Mouse (Mus musculus) right cerebral cortex, postnatal 25 days (tissue): ENCODE measurements around the gene Ube2k.

Experiments used
- DNase-seq: peaks from one replicate; pipeline ENCODE4 v3.0.0; 2022

Gene Ube2k

DNA sequence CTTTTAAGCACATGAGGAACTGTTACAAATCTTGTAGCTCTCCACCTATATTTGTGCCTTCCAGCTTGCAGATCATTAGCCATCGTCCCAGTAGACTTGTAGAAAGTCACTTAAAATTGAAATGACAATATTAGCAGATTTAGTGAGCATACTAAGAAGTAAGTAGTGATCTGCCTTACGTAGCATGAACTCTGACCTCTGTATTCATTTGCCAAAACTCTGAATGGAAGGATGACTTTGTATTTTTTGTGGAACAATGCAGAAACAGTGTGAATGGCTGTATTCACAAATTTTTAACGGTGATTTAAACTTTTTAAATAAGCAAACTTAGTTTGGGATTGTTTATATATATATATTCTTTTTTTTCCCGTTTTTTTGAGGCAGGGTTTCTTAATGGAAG is 1.8 kb downstream of the Ube2k start:
- DNase-seq: no peak

DNA sequence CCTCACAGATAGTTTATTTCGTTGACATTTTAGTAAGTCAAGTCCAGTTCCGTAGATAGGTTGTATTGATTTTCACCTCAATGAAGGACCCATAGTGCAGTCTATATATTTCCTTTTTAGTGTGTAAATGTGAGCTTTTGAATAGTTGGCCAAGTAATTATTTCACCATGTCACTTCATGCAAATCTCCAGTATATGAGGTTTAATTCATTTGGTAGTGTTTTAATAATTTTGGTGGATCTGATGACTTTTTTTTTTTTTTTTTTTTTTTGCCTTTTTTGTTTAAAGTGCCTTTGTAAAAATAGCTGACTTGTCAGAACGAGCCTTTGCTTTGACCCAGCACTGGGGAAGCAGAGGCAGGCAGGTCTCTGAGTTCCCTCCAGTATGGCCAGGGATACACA is 2.8 kb downstream of the Ube2k start:
- DNase-seq: no peak

DNA sequence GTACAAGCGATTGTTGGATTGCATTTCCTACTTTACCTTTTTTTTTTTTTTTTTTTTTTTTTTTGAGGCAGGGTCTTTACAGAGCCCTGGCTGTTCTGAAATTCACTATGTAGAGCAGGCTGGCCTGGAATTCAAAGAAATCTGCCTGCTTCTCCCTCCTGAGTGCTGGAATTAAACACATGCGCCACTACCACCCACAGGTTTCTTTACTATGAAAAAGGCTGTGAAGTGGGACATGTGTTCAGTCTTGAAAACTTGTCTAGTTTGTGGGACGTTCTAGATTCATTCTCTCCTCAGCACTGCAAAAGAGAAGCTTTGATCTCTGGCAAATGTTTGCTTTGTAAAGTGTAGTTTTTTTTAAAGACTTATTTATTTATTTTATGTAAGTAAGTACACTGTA is 4.9 kb downstream of the Ube2k start:
- no peak for DNase-seq

DNA sequence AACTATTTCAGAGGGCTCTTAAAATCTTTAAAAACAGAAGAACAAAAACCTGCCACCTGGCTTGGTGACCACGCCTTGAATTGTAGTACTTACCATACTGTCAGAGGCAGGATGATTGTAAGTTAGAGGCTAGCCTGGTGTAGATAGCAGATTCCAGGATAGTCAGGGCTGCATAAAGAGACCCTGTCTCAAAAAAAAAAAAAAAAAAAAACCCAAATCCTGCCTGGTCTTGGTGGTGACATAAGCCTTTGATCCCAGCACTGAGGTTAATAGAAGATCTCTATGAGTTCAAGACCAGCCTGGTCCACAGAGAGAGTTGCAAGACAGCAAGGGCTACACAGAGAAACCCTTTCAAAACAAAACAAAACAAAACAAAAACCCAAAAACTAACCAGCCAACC is 6.5 kb downstream of the Ube2k start:
- DNase-seq: no peak

DNA sequence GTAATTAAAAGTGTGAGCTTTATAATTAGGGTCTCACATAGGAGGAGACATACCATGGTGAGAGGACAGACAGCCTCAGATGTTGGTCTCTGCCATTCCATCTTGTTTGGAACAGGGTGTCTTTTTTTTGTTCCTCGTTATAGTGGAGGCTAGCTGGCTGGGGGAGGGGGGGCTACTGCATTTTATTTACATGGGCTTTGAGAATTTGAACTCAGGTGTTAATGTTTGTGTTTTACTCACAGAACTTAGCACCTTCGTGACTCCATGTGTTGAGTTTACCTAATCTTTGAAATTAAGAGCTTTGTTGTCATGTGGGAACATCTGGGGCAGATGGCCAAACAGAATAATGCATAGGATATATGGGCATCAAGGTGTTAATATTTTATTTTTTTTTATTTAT is 7.6 kb downstream of the Ube2k start:
- no peak for DNase-seq

DNA sequence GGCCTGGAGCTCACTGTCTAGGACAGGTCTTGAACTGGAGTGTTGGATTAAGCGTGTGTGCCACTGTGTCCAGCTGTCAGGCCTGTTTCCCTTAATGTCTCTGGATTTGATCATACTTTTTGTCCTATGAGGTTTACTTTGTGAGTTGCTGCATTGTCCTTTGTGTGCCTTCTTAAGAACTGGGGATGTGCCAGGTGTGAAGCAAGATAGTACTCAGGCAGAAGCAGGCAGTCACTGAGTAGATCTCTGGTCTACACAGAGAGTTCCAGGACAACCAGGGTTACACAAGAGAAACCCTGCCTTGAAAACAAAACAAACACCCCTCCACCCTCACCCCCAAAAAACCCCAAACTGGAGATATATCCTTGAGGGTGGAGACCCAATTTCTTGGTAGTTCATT is 12.6 kb downstream of the Ube2k start:
- no peak for DNase-seq

DNA sequence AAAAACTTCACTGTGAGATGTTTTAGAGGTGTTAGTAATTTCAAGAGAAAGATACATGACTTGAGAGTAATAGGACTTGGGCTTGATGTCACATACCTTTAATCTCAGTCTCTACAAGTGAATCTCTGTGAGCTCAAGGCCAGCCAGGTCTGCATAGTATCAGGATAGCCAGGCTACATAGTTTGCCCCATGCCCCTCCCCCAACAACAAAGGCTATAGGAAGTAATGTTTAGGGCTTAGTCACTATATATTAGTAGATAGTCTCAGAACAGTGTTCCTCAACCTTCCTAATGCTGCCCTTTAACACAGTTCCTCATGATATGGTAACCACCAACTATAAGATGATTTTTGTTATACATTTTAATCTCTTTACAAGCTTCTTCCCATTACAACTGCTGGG is 20.1 kb downstream of the Ube2k start:
- no peak for DNase-seq

DNA sequence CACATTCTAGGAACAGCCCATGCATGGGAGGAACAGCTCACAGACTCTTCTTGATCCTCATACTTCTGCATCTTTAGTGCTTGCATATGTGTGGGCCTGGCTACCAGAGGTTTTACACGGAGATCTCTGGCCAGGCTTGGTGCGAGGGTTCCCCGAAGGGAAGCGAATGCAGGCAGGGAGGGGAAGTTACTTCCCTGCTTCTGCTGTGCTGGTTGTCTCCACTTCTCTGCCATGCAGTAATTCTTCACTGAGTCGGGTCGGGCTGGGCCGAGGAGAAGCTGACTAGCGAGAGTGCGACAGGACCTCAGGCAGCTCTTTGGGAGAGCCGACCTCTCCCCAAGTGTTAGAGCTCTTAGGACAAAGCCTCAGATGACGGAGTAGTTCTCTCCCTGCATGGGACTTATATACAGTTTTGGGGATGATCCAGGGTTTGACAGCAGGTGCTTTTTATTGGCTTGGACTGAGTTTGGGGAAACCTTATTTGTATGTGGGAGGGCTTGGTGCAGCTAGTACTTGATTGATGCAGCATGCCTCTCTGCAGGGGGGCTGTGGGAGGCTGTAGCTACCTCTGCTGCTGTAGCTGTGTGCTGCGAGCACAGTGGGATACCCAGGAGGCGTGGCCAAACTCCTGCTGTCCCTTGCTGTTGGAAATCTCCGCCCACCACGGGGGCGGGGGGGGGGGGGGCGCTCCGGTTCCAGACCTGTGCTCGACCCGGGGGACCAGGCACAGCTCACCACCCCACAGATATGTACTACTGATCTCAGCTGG is 24.3 kb downstream of the Ube2k start:
- DNase-seq: no peak

DNA sequence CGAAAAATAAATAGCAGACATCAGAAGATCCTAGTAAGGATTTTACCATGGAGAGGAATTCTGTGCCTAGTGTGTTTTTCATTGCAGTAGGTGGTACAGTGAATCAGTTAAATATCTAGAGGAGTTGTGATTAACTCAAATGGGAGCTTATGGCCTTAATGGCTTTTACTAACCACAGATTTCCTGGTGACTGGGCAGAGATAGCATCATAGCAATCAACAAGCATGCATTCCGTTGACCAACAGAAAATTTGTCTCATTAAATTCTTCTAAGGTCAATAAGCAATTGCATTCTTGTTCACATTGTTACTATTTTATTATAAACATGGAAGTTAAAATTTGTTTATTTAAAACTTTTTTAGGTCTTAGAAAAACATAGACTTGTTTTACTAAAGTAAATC is 28.5 kb downstream of the Ube2k start:
- no peak for DNase-seq

DNA sequence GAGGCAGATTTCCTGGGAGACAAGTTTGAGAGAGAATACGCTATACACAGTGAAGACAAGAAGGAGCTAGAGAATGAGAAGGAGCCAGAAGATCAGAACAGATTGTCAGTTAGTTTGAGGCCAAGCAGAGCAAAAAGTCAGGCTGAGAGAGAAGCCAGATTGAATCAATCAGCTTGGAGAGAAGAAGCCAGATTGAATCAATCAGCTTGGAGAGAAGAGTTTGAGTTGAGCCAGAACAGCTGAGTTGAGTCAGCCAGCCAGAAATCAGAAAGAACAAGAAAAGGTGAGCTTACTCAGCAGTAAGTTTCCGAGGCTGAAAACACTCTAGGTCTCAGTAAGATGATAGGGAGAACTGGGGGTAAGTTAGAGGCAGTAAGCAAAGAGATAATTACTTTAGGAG is 37.8 kb downstream of the Ube2k start:
- DNase-seq: no peak

DNA sequence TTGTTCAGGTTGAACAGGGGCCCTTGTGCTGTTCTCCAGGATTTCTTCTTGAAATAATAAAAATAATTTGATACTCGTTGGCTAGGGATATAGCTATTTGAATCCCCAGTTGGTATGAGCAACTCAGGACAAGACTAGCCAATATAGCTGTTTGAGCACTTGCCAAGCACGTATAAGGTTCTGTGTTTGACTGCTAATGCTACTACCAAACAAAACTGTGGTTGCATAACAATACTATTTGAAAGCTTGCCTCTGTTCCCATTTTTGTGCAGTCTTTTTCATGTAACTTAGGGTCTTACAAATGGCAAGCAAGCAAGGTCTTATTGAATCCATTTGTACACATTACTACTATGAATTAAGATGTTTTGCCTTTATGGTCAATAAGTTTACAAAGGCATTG is 38.9 kb downstream of the Ube2k start:
- no peak for DNase-seq

DNA sequence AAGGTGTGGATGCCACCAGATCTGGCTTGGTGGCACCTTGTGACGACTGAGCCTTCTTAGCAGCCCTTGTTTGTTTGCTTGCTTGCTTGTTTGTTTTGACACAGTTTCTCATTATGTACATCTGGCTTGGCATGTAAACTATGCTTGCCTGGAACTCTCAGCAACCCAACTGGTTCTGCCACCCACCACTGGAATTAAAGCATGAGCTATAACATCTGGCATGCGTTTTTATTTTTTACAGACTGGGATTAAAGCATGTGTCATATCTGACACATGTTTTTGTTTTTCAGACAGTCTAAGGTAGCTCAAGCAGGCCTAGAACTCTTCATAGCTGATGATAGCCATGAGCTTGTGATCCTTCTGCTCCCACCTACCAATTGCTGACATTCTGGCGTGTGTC is 41.5 kb downstream of the Ube2k start:
- DNase-seq: no peak

DNA sequence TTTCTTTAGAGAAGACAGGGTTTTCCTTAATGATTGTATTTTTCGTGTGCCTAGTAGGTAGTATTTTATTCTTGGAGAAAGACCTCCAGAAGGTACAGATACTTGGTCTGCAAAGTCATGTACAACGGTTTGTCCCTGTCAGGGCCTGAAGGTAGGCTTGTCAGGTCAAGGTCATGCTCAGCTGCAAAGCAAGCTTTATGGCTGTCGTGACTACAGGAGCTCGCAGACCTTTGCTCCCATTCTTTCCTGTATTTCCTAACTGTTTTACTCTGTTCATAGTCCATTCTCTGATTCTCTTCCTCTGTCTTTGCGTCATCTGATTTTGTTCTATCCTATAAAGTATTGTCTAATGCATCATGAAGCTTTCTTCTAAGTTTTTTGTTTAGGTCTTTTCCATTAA is 49.3 kb downstream of the Ube2k start:
- no peak for DNase-seq

DNA sequence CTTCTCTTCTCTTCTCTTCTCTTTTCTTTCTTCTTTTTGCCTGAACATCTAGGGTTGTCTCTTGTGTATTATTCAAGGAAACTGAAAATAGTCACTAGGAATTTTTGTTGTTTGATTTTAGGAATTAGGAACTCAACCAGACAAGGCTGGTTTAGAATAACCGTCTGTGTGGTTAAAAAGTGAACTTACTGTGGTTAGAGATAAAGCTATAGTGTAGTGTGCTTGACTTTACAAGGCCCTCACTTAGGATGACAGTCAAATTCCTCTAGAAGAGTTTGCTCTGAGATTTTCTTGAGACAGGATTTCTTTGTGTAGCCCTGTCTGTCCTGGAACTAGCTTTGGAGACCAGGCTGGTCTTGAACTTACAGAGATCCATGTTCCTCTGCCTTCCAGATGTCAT is 53.2 kb downstream of the Ube2k start:
- no peak for DNase-seq

DNA sequence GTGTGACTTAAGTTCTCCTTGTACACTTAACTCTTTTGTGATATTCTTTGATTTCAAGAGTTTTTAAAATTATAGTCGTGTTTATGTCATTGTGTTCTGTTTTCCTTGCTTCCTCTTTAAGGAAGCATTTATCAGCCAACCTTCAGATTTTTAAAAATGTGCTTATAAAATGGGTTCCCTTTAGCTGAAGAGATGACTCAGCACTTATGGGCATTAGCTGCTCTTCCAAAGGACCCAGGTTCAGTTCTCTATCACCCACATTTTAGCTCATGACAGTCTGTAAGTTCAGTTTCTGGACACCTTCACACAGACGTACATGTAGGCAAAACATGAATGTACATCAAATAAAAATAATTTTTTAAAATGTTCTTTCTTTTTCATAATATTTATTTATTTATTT is 55.4 kb downstream of the Ube2k start:
- DNase-seq: no peak

DNA sequence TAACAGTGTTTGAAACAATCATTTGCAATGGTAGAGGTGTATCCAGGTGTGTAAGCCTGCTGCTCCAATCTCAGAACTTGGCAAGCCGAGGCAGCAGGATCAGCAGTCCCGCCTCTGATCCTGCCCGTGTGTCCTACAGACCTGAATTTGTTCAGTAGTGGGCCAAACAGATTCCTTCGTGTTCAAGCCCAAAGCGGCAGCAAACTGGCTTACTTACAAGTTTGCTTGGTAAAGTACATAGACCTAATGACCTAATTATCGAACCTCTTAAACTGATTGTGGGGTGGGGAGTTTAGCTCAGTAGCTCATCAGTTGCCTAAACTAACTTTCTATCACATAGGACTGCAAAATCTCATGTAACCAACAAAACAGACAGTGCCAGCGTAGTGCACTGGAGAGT is 62.6 kb downstream of the Ube2k start:
- no peak for DNase-seq

DNA sequence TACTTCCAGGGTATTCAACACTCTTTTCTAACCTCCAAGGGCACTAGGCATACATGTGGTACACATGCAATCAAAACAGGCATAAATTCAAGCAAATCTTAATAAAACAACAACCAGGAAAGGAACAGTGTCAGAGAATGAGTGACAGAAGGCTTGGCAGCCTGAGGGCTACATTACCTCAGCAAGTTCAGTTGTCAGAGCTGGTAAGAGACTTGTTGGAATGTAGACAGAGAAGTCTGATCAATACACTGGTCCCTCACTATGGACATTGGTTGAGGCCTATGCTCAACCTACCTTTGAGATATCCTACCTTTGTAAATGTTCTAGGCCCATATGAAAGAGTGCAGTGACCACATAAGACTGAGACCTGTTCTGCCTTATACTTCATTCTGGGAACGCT is 69.8 kb downstream of the Ube2k start:
- no peak for DNase-seq

DNA sequence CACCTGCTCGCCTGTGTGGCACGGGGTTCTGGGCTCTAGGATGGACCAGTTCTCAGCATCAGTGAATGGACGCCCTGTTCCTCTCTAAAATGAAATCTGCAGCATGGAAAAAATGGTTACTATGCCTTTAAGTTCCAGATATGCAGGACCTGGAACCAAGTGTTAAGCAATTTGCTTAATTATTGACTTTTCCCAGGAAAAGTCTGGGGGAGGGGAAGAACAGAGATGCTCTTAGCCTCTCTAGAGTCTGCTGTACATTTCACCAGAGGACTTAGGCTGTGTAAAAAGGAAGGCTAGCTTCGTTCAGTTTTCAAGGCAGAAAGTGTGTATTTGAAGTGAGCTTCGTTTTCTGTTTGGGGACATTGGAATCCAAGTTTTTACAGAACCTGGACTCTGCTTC is 72.7 kb downstream of the Ube2k start:
- no peak for DNase-seq

DNA sequence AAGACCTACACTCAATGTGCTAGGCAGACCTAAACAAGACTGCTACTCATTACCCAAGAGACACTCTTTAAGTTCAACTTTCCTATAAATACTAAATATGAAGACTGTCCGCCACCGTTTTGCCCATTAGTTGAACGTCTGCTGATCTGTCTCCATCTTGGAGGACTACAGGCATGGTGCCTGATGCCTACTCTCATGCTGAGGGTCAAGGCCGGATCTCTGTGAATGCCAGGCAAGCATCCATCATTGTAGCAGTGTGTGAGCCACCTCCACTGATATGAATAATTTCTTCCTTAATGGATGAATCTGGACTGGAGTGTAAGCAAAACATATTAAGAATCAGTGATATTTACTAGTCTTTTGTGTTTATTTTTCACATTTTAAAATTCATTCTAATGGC is 73.5 kb downstream of the Ube2k start:
- DNase-seq: no peak

DNA sequence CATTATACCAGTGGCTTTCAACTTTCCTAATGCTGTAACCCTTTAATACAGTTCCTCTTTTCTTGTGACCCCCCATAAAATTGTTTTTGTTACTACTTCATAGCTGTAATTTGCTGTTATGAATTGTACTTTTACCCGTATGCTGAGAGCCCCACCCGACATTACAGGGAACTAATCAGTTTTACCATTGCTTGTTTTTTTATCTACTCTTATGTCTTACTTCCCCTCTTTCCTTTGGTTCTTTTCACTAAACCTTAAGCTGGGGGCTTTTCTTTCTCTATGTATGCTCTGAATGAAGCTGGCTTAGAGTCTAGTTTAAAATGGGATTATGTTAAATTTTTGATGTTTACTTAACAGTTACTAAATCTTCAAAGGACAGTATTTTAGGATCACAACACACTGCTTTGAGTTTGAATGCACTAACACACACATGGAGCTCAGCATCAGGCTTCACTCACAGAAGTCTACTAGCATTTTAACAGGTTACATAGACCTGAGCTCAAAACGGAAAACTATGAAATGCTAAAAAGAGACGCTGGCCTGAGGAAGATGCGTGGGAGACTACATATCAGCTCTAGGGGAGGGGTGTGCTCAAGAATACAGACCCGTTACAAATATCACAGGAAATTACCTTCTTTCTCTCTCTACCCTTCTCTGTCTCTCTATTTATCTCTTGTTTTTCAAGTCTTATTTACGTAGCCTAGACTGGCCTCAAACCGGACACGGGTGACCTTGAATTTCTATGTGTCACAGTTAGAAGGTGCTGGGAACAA is 76.3 kb downstream of the Ube2k start:
- no peak for DNase-seq

DNA sequence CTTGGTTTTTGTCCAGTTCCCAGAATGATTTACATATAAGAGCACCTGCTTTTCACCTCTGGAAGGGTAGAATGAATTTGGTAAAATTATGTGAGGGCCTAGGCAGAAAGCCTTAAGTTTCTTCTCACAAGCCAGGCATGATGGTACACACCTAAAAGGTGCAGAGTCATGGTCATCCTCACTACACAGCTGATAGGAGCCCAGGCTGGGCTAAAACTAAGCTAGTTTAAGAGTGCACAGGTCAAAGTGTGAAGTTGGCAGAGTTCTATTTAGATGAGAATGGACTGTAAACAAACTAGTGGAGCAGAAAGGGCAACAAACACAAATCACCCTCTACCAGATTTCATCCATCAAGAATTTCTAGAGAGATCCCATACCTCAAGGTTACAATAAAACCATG is 87.3 kb downstream of the Ube2k start:
- no peak for DNase-seq

DNA sequence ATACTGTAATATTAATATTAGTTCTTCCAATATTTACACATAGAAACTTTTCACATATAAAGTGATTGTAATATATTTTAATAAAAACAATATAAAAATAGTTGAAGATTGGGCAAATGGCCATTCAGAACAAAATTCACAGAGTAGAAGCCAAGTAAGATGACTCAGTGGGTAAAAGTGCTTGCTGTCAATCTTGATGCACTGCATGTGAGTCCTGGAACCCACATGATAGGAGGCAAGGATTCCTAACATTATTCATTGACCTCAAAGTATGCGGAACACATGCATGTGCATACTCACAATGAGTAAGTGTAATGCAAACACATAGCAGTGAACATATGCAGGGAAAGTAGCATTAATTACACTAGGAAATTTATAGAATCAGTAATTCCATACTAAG is 101.9 kb downstream of the Ube2k start:
- DNase-seq: no peak
